Mouse (Mus musculus) kidney, postnatal 25 days (tissue): ENCODE results near the gene Alg11.
A peak's percentile ranks its signal among the peaks of the same experiment; 100 is the strongest.

Source experiments
- DNase-seq, 2 experiments: peaks; one replicate each; pipeline ENCODE4 v3.0.0; 2021; ENCODE audit warnings: mixed read lengths in 2 of 2

Alg11 gene

GRCm38 (mm10) chr8:22060446-22060889 lies at the start of gene Alg11:
Gene Alg11 (plus strand): TSS chr8:22060721.
- peak; percentile 98 to 99 for DNase-seq

GRCm38 (mm10) chr8:22013034-22013707 lies 47.4 kb upstream of the Alg11 start:
- no peak for DNase-seq

- peak in 1 of 2 experiments; percentile 71 for DNase-seq
Measured at GRCm38 (mm10) chr8:22017731-22018130, 42.8 kb upstream of the Alg11 start.

GRCm38 (mm10) chr8:22019498-22019897 lies 41.0 kb upstream of the Alg11 start:
- DNase-seq, result no peak

- no peak for DNase-seq
Measured at GRCm38 (mm10) chr8:22022244-22022643, 38.3 kb upstream of the Alg11 start.

GRCm38 (mm10) chr8:22025241-22025640 lies 35.3 kb upstream of the Alg11 start:
- DNase-seq, result no peak

GRCm38 (mm10) chr8:22028973-22029372 lies 31.5 kb upstream of the Alg11 start:
- no peak for DNase-seq

GRCm38 (mm10) chr8:22030990-22031389 lies 29.5 kb upstream of the Alg11 start:
- DNase-seq, result no peak

- DNase-seq, result no peak
Measured at GRCm38 (mm10) chr8:22036137-22036536, 24.4 kb upstream of the Alg11 start.

GRCm38 (mm10) chr8:22037022-22037421 lies 23.5 kb upstream of the Alg11 start:
- DNase-seq, result peak; percentile 28 to 67

GRCm38 (mm10) chr8:22039468-22040152 lies 20.9 kb upstream of the Alg11 start:
- no peak for DNase-seq

GRCm38 (mm10) chr8:22040153-22040509 lies 20.4 kb upstream of the Alg11 start:
- no peak for DNase-seq

- no peak for DNase-seq
Measured at GRCm38 (mm10) chr8:22042515-22042914, 18.0 kb upstream of the Alg11 start.

- no peak for DNase-seq
Measured at GRCm38 (mm10) chr8:22043706-22044105, 16.8 kb upstream of the Alg11 start.

GRCm38 (mm10) chr8:22047699-22048464 lies 12.6 kb upstream of the Alg11 start:
- DNase-seq, result peak; percentile 70 to 84

- no peak for DNase-seq
Measured at GRCm38 (mm10) chr8:22054674-22055491, 5.6 kb upstream of the Alg11 start.

GRCm38 (mm10) chr8:22055492-22055877 lies 5.0 kb upstream of the Alg11 start:
- no peak for DNase-seq

GRCm38 (mm10) chr8:22056850-22057249 lies 3.7 kb upstream of the Alg11 start:
- no peak for DNase-seq

- DNase-seq, result no peak
Measured at GRCm38 (mm10) chr8:22058368-22058767, 2.2 kb upstream of the Alg11 start.

- DNase-seq, result no peak
Measured at GRCm38 (mm10) chr8:22059153-22059738, 1.3 kb upstream of the Alg11 start.

- DNase-seq, result peak; percentile 74 to 87
Measured at GRCm38 (mm10) chr8:22059821-22060445, 588 bp upstream of the Alg11 start, which contains the start of gene Atp7b. Gene Atp7b (minus strand): TSS chr8:22060305.

GRCm38 (mm10) chr8:22061126-22061525 lies 605 bp downstream of the Alg11 start:
- no peak for DNase-seq
